Mouse (Mus musculus) forebrain, embryonic 12.5 days (tissue): Measurements from ENCODE around the gene Aqp3. TPM values are rescaled to one million over a fixed set of nuclear protein-coding genes. Genes with fewer than 3 reads are reported as not detected.
"Not testable (repeated sequence)": the region's sequence is repeated elsewhere in the genome, so short reads cannot be mapped to it uniquely, and the experiment has no call there.

ENCODE experiments used
- ATAC-seq: fragments of 200-750 bp; cut with Nextera tagmentation; 2 replicates; pipeline ENCODE4 v1.8.0; 2017; ENCODE audit warnings: moderate TSS enrichment; ENCODE audit not compliant: low FRiP score
- H3K27ac ChIP-seq: fragments of 300-500 bp; sonication (generic); 2 replicates; pipeline ENCODE4 v1.5.1; 2016; ENCODE audit warnings: mild to moderate bottlenecking
- H3K27me3 ChIP-seq: fragments of 300-500 bp; sonication (generic); 2 replicates; pipeline ENCODE4 v1.6.1; 2016; ENCODE audit warnings: mild to moderate bottlenecking
- H3K36me3 ChIP-seq: fragments of 300-500 bp; sonication (generic); replicated peaks from 2 replicates; pipeline ENCODE4 v1.6.1; 2016; ENCODE audit warnings: mild to moderate bottlenecking
- H3K4me1 ChIP-seq: fragments of 300-500 bp; sonication (generic); 2 replicates; pipeline ENCODE4 v1.6.1; 2016
- H3K4me2 ChIP-seq: fragments of 300-500 bp; sonication (generic); 2 replicates; pipeline ENCODE4 v1.6.1; 2016; ENCODE audit warnings: mild to moderate bottlenecking, moderate library complexity
- H3K4me3 ChIP-seq: fragments of 300-500 bp; sonication (generic); replicated peaks from 2 replicates; pipeline ENCODE4 v1.5.1; 2016; ENCODE audit warnings: mild to moderate bottlenecking
- H3K9ac ChIP-seq: fragments of 300-500 bp; sonication (generic); 2 replicates; pipeline ENCODE4 v1.6.1; 2016; ENCODE audit warnings: mild to moderate bottlenecking
- H3K9me3 ChIP-seq: fragments of 300-500 bp; sonication (generic); 2 replicates; pipeline ENCODE4 v1.6.1; 2016
- WGBS: fragments of 180-500 bp; shearing (Covaris S2); methylation state at CpG from one replicate; pipeline ENCODE4 v1.1.7; 2016; 5-methylcytosine and 5-hydroxymethylcytosine counted together
- polyA plus RNA-seq: library from polyadenylated mRNA; unstranded; fragments of >200 nt; fragmentation: Nextera tagmentation; extraction: Ambion mirVana; gene quantifications from 2 replicates; pipeline ENCODE4 v1.2.1, GENCODE M21; 2016

Aqp3 gene
- polyA plus RNA-seq, 1 experiment from 2014 or later = 1.3 TPM

- Histone ChIP-seq H3K4me3 (no peak overlapping the region), H3K4me1 (peaks cover 13% of the 10 kb centered on the region), H3K27me3 (peaks cover 39% of the 10 kb centered on the region)
These were observed 1.2 kb downstream of the Aqp3 start for GRCm38 (mm10) chr4:41096794-41097193.

GRCm38 (mm10) chr4:41096169-41096568 lies 1.8 kb downstream of the Aqp3 start:
- no peak overlapping the region for H3K27ac ChIP-seq
- H3K36me3 ChIP-seq = no peaks in the 10 kb centered on the region
- H3K4me1 ChIP-seq = peaks cover 13% of the 10 kb centered on the region
- no peaks in the 10 kb centered on the region for H3K9me3 ChIP-seq
- H3K9ac ChIP-seq = no peak overlapping the region; the same call in 1 of the 2 replicates
- ATAC-seq = no peak
- 74% methylated on average over 8 of the region's 8 CpGs for WGBS
- H3K4me3 ChIP-seq = no peak overlapping the region
- no peak overlapping the region for H3K4me2 ChIP-seq
- H3K27me3 ChIP-seq = peaks cover 39% of the 10 kb centered on the region

More at GRCm38 (mm10) chr4:41096794-41097193, 1.2 kb downstream of the Aqp3 start:
- H3K4me2 ChIP-seq = no peak overlapping the region
- WGBS = 73% methylated on average over 5 of the region's 5 CpGs
- no peak overlapping the region for H3K9ac ChIP-seq
- ATAC-seq = no peak
- no peak overlapping the region for H3K27ac ChIP-seq
- H3K36me3 ChIP-seq = no peaks in the 10 kb centered on the region
- no peaks in the 10 kb centered on the region for H3K9me3 ChIP-seq

- no peak for ATAC-seq
- Histone ChIP-seq H3K27ac (no peak overlapping the region), H3K27me3 (peaks cover 37% of the 10 kb centered on the region), H3K9me3 (no peaks in the 10 kb centered on the region), H3K9ac (no peak overlapping the region), H3K4me3 (no peak overlapping the region), H3K36me3 (no peaks in the 10 kb centered on the region), H3K4me2 (no peak overlapping the region), H3K4me1 (peaks cover 13% of the 10 kb centered on the region)
- WGBS = 77% methylated on average over 9 of the region's 9 CpGs
These were observed 3.6 kb downstream of the Aqp3 start for GRCm38 (mm10) chr4:41094361-41094760.

- Histone ChIP-seq H3K27ac (no peak overlapping the region), H3K9ac (no peak overlapping the region), H3K36me3 (no peaks in the 10 kb centered on the region), H3K27me3 (peaks cover 24% of the 10 kb centered on the region), H3K9me3 (no peaks in the 10 kb centered on the region), H3K4me2 (no peak overlapping the region), H3K4me3 (no peak overlapping the region), H3K4me1 (peaks cover 5% of the 10 kb centered on the region)
- WGBS = 77% methylated on average over 1 of the region's 1 CpGs
- ATAC-seq = no peak
These were observed 5.0 kb downstream of the Aqp3 start for GRCm38 (mm10) chr4:41092958-41093357.

GRCm38 (mm10) chr4:41091391-41091790 lies 6.6 kb downstream of the Aqp3 start:
- no peak for ATAC-seq
- 60% methylated on average over 3 of the region's 3 CpGs for WGBS
- Histone ChIP-seq H3K4me3 (no peak overlapping the region), H3K4me1 (no peaks in the 10 kb centered on the region), H3K27ac (no peak overlapping the region), H3K9me3 (no peaks in the 10 kb centered on the region), H3K9ac (no peak overlapping the region), H3K27me3 (peaks cover 8% of the 10 kb centered on the region), H3K4me2 (no peak overlapping the region), H3K36me3 (no peaks in the 10 kb centered on the region)

GRCm38 (mm10) chr4:41089705-41090104 lies 8.3 kb downstream of the Aqp3 start:
- no peak overlapping the region for H3K4me2 ChIP-seq
- H3K27me3 ChIP-seq = no peaks in the 10 kb centered on the region
- no peaks in the 10 kb centered on the region for H3K4me1 ChIP-seq
- no peaks in the 10 kb centered on the region for H3K36me3 ChIP-seq
- 81% methylated on average over 2 of the region's 2 CpGs for WGBS
- no peak overlapping the region for H3K27ac ChIP-seq
- H3K9ac ChIP-seq = no peak overlapping the region
- ATAC-seq = no peak
- H3K9me3 ChIP-seq = no peaks in the 10 kb centered on the region
- H3K4me3 ChIP-seq = no peak overlapping the region

GRCm38 (mm10) chr4:41089189-41089588 lies 8.8 kb downstream of the Aqp3 start:
- H3K36me3 ChIP-seq = no peaks in the 10 kb centered on the region
- H3K4me2 ChIP-seq = no peak overlapping the region
- no peak overlapping the region for H3K27ac ChIP-seq
- no peaks in the 10 kb centered on the region for H3K27me3 ChIP-seq
- WGBS = 85% methylated on average over 4 of the region's 4 CpGs
- ATAC-seq = no peak
- no peaks in the 10 kb centered on the region for H3K9me3 ChIP-seq
- H3K9ac ChIP-seq = no peak overlapping the region
- no peak overlapping the region for H3K4me3 ChIP-seq
- H3K4me1 ChIP-seq = no peaks in the 10 kb centered on the region

- Histone ChIP-seq H3K4me1 (no peaks in the 10 kb centered on the region), H3K27me3 (no peaks in the 10 kb centered on the region), H3K9ac (no peak overlapping the region), H3K4me2 (no peak overlapping the region), H3K9me3 (no peaks in the 10 kb centered on the region), H3K36me3 (no peaks in the 10 kb centered on the region), H3K27ac (no peak overlapping the region), H3K4me3 (no peak overlapping the region)
- no peak for ATAC-seq
- 90% methylated on average over 16 of the region's 16 CpGs for WGBS
These were observed 10.3 kb downstream of the Aqp3 start for GRCm38 (mm10) chr4:41087459-41088298.

- WGBS = 86% methylated on average over 9 of the region's 9 CpGs
- Histone ChIP-seq H3K9me3 (no peaks in the 10 kb centered on the region), H3K27me3 (no peaks in the 10 kb centered on the region), H3K4me1 (no peaks in the 10 kb centered on the region), H3K4me2 (no peak overlapping the region), H3K4me3 (no peak overlapping the region), H3K27ac (no peak overlapping the region), H3K9ac (no peak overlapping the region), H3K36me3 (no peaks in the 10 kb centered on the region)
- ATAC-seq = no peak
These were observed 11.0 kb downstream of the Aqp3 start for GRCm38 (mm10) chr4:41086947-41087346.

- Histone ChIP-seq H3K27ac (no peak overlapping the region), H3K4me2 (no peak overlapping the region), H3K27me3 (no peaks in the 10 kb centered on the region), H3K9me3 (no peaks in the 10 kb centered on the region), H3K9ac (no peak overlapping the region), H3K4me1 (no peaks in the 10 kb centered on the region), H3K36me3 (no peaks in the 10 kb centered on the region), H3K4me3 (no peak overlapping the region)
- WGBS = 86% methylated on average over 4 of the region's 4 CpGs
- no peak for ATAC-seq
These were observed 13.2 kb downstream of the Aqp3 start for GRCm38 (mm10) chr4:41084819-41085218.

GRCm38 (mm10) chr4:41082803-41083202 lies 15.2 kb downstream of the Aqp3 start:
- WGBS = 73% methylated on average over 4 of the region's 4 CpGs
- H3K4me1 ChIP-seq, H3K4me3 ChIP-seq, H3K9ac ChIP-seq, H3K4me2 ChIP-seq, H3K27me3 ChIP-seq, H3K36me3 ChIP-seq, ATAC-seq, H3K27ac ChIP-seq, H3K9me3 ChIP-seq: not testable (repeated sequence)

- H3K27me3 ChIP-seq = no peaks in the 10 kb centered on the region
- no peak overlapping the region for H3K4me3 ChIP-seq
- H3K9me3 ChIP-seq = no peaks in the 10 kb centered on the region
- H3K27ac ChIP-seq = no peak overlapping the region
- ATAC-seq = no peak
- H3K4me2 ChIP-seq = no peak overlapping the region
- H3K36me3 ChIP-seq = no peaks in the 10 kb centered on the region
- no peaks in the 10 kb centered on the region for H3K4me1 ChIP-seq
- WGBS = 81% methylated on average over 5 of the region's 5 CpGs
- no peak overlapping the region for H3K9ac ChIP-seq
These were observed 16.2 kb downstream of the Aqp3 start for GRCm38 (mm10) chr4:41081733-41082132.

- 84% methylated on average over 6 of the region's 6 CpGs for WGBS
These were observed 19.3 kb downstream of the Aqp3 start for GRCm38 (mm10) chr4:41078726-41079125.

More at GRCm38 (mm10) chr4:41078726-41079125, 19.3 kb downstream of the Aqp3 start:
- no peaks in the 10 kb centered on the region for H3K4me1 ChIP-seq
- no peak overlapping the region for H3K4me3 ChIP-seq
- no peak overlapping the region for H3K4me2 ChIP-seq
- no peaks in the 10 kb centered on the region for H3K9me3 ChIP-seq
- no peaks in the 10 kb centered on the region for H3K36me3 ChIP-seq
- H3K27ac ChIP-seq = no peak overlapping the region
- H3K27me3 ChIP-seq = no peaks in the 10 kb centered on the region
- no peak overlapping the region for H3K9ac ChIP-seq
- no peak for ATAC-seq
